Mouse (Mus musculus) bone marrow macrophage, adult 2 months (primary cell): ENCODE data around the gene Gca.

Experiments
- CTCF ChIP-seq: IDR thresholded peaks from 2 replicates; pipeline ENCODE4 v1.5.1; 2012; ENCODE audit warnings: low read depth, mild to moderate bottlenecking, low read length, moderate library complexity
- POLR2A ChIP-seq: IDR thresholded peaks from 2 replicates; pipeline ENCODE4 v1.6.1; 2012; ENCODE audit warnings: mild to moderate bottlenecking, low read depth, low read length, borderline replicate concordance

DNA sequence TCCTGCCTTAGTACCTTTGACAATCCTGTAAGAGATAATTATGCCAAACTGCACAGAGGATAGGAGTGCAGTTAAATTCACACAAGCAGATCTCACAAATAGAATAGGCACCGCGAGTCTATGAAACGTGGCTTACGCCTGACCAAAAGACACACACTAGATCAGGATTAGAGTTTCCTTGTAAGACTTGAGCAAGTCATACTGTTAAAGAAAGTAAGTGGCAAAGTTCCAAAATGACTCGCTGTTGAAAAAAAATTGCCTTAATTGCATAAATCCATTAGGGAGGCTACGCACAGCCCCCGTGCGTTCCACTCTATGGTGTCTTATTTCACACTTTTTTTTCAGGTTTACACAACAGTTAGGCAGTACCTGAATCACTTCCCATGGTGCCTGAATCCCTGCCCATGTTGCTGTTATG is 41.1 kb upstream of the Gca start:
- TF ChIP-seq CTCF (no peak), POLR2A (no peak)
